Mouse (Mus musculus): Measurements from ENCODE around the gene Bhmt2.

Bhmt2 gene

GRCm38 (mm10) chr13:93674131-93674561 lies at the start of gene Bhmt2, which contains the start of gene Dmgdh:
Gene Bhmt2 (minus strand): TSS chr13:93674302.
Gene Dmgdh (plus strand): TSS chr13:93674433.
- peak; percentile 46 for DNase-seq

DNA sequence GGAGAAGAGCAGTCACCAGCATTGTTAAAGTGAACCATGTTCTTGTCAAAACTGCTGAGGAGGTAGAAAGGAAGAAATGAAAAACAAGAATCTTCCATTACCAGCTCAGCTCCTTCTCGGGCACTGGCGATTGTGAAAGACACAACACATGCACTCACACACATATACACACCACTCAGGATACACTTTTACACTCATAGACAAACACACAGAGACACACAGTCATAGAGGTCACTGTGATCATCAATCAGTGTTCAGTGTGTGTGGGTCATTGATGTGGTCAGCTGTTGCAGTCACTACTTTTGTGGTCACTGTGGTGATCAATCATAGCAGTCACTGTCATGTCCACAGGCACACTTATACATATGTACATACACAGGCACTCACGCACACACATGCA lies 49.4 kb upstream of the Bhmt2 start:
- DNase-seq = no peak

DNA sequence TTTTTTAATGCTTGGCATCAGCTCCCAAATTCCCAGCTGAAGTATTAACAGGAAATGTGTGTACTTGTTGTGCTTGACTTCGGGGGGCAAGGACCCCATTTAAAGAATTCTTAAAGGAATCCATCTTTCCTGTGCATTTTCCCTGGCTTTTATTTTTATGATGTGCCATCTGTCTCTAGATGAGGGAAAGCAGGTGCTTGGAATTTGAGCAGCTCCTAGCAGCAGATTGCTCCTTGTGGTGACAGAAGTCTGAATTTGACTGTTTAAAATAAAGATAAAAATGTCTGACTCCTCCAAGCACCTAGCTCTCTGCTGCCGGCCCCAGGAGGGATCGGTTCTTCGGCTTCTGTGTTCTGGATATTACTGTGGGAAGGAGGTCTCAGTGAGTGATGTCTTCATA lies 47.8 kb upstream of the Bhmt2 start:
- no peak for DNase-seq

GRCm38 (mm10) chr13:93718948-93719347 lies 44.8 kb upstream of the Bhmt2 start:
- DNase-seq = peak; percentile 85

- DNase-seq = no peak
Measured at GRCm38 (mm10) chr13:93717113-93717512, 43.0 kb upstream of the Bhmt2 start.

GRCm38 (mm10) chr13:93713826-93714225 lies 39.7 kb upstream of the Bhmt2 start:
- no peak for DNase-seq

DNA sequence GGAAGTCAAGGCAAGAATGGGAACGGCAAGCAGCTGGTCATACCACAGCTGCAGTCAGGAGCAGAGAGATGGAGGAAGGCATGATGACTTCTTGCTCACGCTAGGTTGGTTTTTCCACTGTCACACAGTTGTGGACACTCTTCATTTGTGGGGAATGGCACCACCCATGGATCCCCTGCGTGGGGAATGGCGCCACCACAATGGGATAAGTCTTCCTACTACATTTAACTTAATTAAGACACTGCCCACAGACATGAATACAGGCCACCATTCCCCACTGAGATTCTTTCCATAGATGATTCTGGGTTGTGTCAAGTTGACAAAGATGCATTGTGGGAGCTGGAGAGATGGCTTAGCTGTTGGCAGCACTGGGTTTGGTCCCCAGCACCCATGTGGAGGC lies 38.3 kb upstream of the Bhmt2 start:
- DNase-seq = no peak

DNA sequence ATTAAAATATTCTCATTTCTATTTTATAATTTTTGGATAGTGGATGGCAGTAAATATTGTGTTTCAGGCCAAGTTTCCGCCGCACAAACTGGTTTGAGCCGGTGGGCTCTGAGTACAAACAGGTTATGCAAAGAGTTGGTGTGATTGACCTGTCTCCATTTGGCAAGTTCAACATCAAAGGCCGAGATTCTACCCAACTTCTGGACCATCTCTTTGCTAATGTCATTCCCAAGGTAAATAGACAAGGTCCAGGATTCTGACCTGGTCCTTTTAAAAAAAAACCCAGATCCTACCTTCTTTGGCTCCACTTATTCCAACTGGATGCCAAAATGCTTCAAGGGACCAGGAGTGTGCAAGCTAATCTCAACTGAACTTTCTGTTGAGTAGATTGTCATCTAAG lies 37.1 kb upstream of the Bhmt2 start:
- DNase-seq = peak; percentile 19

GRCm38 (mm10) chr13:93710325-93710724 lies 36.2 kb upstream of the Bhmt2 start:
- no peak for DNase-seq

- no peak for DNase-seq
Measured at GRCm38 (mm10) chr13:93707271-93707670, 33.2 kb upstream of the Bhmt2 start.

DNA sequence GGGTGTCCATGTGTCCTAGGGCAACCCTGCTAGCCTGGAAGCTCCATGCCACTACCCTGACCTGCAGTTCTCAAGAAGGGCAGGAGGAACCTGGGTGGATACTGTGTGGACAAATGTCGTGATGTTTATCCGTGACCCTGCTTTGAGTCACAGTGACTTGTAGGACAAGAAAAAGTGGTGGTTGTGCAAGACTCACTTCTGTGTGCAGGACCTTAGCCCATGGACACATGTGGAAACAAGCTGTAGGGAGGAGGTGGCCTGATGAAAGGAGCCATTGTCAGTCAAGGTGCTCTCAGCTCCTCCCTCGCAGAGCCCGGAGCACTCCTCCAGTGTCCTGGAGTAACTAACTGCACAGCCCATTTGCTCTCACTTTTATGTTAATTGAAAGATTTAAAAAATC lies 31.6 kb upstream of the Bhmt2 start:
- no peak for DNase-seq

- peak; percentile 79 for DNase-seq
Measured at GRCm38 (mm10) chr13:93698866-93699265, 24.8 kb upstream of the Bhmt2 start.

GRCm38 (mm10) chr13:93690821-93691220 lies 16.7 kb upstream of the Bhmt2 start:
- no peak for DNase-seq

DNA sequence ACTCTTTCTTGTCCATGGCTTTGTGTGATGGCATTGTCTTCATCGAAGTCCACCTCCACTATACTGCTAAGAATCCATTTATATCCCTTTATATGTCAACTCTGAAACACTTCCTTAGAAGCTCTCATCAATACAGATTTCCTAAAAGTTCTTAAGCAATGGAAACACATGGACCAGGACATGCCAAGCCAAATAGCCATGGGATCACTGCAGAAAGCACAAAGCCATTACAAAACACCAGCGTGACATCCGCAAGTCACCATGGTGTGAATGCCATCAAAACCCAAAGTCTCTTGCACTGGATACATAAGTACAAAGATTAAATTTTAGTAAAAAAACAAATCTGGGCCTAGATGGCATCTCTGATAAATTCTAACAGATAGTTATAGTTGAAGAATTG lies 15.5 kb upstream of the Bhmt2 start:
- no peak for DNase-seq

- DNase-seq = no peak
Measured at GRCm38 (mm10) chr13:93687321-93687720, 13.2 kb upstream of the Bhmt2 start.

DNA sequence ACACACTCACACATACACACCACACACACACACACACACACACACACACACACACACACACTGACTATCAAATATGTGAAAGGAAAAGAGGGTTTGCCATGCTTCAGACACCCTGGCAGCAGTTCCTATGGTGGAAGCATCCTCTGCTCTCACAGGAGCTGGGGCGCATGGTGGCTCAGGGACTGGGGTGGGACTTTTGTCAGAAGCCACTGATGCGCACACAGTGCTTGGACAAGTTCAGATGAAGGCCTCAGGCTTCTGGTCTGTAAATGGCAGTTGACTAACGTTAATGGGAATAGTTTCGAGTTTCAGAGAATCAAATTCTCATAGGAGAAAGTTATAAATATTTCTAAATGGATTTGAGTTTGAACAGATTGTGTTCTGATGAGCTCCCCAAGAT lies 11.1 kb upstream of the Bhmt2 start:
- no peak for DNase-seq

GRCm38 (mm10) chr13:93683336-93683735 lies 9.2 kb upstream of the Bhmt2 start:
- DNase-seq = no peak

GRCm38 (mm10) chr13:93676864-93677263 lies 2.8 kb upstream of the Bhmt2 start:
- no peak for DNase-seq

DNA sequence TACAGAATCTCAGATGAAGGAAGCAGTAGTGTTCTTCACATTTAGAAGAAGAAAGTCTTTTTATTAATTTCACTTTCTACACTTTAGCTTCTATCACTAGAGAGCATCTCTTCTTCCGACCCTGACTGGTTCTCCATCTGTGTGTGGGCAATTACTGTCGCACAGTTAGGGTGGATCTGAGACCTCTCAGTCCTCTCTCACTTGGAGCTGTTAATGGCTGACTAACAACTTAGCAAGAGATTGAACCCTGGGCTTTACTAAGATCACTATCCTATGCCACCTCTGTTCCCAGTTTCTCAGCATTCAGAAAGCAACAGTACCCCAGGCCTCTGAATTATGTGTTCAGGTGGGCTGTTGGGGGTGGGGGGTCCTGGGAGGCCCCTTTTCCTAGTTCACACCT lies 806 bp downstream of the Bhmt2 start:
- no peak for DNase-seq

GRCm38 (mm10) chr13:93672371-93672770 lies 1.7 kb downstream of the Bhmt2 start:
- DNase-seq = peak; percentile 25

- no peak for DNase-seq
Measured at GRCm38 (mm10) chr13:93667586-93667985, 6.5 kb downstream of the Bhmt2 start.

DNA sequence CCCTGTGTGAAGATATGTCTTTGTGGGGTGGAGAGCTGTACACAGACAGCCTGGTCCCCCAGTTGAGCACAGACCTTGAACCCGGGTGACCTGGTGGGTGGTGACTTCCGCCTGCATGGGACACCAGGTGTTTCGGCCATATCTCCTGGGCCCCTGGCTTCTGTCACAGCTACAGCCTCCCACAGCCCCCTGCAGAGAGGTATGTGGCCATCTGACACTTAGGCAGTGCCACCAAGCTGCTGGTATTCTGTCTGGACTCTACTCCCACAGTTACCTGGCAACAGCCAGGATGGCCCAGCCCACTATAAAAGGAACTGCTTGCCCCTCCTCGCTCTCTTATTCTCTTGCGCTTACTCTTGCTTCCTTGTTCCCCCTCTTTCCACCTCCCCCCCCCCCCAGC lies 16.2 kb downstream of the Bhmt2 start:
- no peak for DNase-seq

DNA sequence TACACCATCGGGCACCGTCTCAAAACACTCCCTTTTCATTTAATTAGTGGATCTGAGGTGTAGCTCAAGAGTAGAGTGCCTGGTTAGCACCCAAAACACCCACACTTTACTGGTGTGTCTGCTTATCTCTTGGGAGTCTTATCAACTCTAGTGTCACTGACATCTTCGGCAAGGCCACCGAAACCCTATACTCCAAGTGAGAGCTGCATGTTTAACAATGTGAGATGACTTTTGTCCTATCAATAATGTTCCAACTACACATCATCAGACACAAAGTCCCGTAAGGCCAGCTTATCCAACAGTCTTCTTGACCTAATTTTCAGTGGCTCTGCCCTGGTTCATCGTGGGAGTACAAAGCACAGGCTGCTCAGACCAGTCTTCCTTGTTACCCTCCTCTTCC lies 20.7 kb downstream of the Bhmt2 start:
- DNase-seq = no peak

- DNase-seq = peak; percentile 13
Measured at GRCm38 (mm10) chr13:93648387-93649130, 25.5 kb downstream of the Bhmt2 start.

- peak; percentile 10 for DNase-seq
Measured at GRCm38 (mm10) chr13:93639636-93640035, 34.5 kb downstream of the Bhmt2 start.
